7 mouse cellular contexts compared by ENCODE assay signal in genomic region chr5:4103626-4104340, GRCm38 (mm10). TPM values are rescaled to one million over a fixed set of nuclear protein-coding genes. Genes with fewer than 3 reads are reported as not detected.
DNase-seq lines count a peak whose midpoint lies in the region; ATAC-seq and TF ChIP-seq lines count a peak whose summit lies in the region.

No protein-coding gene starts in this region.

- no peak for DNase-seq in left cerebral cortex, adult 2 months (ENCODE audit: extremely low spot score in 1 of 2, low spot score in 2 of 2)
- no peak for DNase-seq in left cerebral cortex, postnatal 10 days (ENCODE audit: extremely low spot score in 1 of 2, low spot score in 2 of 2)
- DNase-seq in Muller cell, postnatal 12 days (ENCODE audit: inconsistent ontology term) = peak; percentile 21
- peak; percentile 18 for DNase-seq in embryo, embryonic 11 days
- DNase-seq in intestine, embryonic 14.5 days (ENCODE audit: low spot score) = no peak
- DNase-seq in ovary, postnatal 36 days (ENCODE audit: low spot score) = no peak

- 1% methylated on average over 41 of the region's 41 CpGs for WGBS in intestine, embryonic 14.5 days
- WGBS in midbrain, embryonic 12.5 days = 2% methylated on average over 41 of the region's 41 CpGs

- H3K9me3 ChIP-seq in intestine, embryonic 14.5 days (ENCODE audit: control insufficient read depth, low read length) = 0 out of 2 replicates have a peak, but pooled peaks cover 4% of the 10 kb centered on the region
- no peaks in the 10 kb centered on the region for H3K9me3 ChIP-seq in midbrain, embryonic 12.5 days

- H3K4me1 ChIP-seq in intestine, embryonic 14.5 days (replicated peaks; ENCODE audit: control insufficient read depth, insufficient read depth, low read length) = peaks cover 9% of the 10 kb centered on the region; the same call in 1 of the 2 replicates
- H3K4me1 ChIP-seq in midbrain, embryonic 12.5 days = peaks cover 21% of the 10 kb centered on the region

- H3K4me3 ChIP-seq in left cerebral cortex, adult 2 months = peak overlapping the region; percentile 80
- peak overlapping the region; percentile 99 for H3K4me3 ChIP-seq in intestine, embryonic 14.5 days (ENCODE audit: low read depth, low read length)
- peak overlapping the region; percentile 80 for H3K4me3 ChIP-seq in midbrain, embryonic 12.5 days

- TF ChIP-seq CTCF in left cerebral cortex, adult 2 months (IDR thresholded peaks at IDR 0.05) = no peak

- H3K9ac ChIP-seq in intestine, embryonic 14.5 days (ENCODE audit: low read length) = peak overlapping the region; percentile 81
- peak overlapping the region; percentile 86 for H3K9ac ChIP-seq in midbrain, embryonic 12.5 days (replicated peaks)

- H3K27me3 ChIP-seq in intestine, embryonic 14.5 days (replicated peaks; ENCODE audit: control insufficient read depth, insufficient read depth, low read length) = no peaks in the 10 kb centered on the region
- no peaks in the 10 kb centered on the region for H3K27me3 ChIP-seq in midbrain, embryonic 12.5 days

- peaks cover 40% of the 10 kb centered on the region for H3K36me3 ChIP-seq in intestine, embryonic 14.5 days (ENCODE audit: control insufficient read depth, insufficient read depth, low read length)
- peaks cover 38% of the 10 kb centered on the region for H3K36me3 ChIP-seq in midbrain, embryonic 12.5 days

- intact Hi-C loops in left cerebral cortex, adult 2 months (cut with DNase I) = loop anchor here (2.0 to 5.0 kb wide), 2 partner anchors 87 to 814 kb away; no protein-coding TSS in a partner anchor
- intact Hi-C loops in left cerebral cortex, postnatal 10 days (cut with DNase I) = loop anchor here (10.0 kb wide), 1 partner anchor 91 kb away; the partner anchor contains the start of gene Mterf1b

- ATAC-seq in intestine, embryonic 14.5 days (replicated peaks; ENCODE audit: low FRiP score, low TSS enrichment, low read depth) = peak; percentile 59
- peak; percentile 58 for ATAC-seq in midbrain, embryonic 12.5 days (ENCODE audit: low FRiP score, low read depth)

- peak overlapping the region; percentile 64 for H3K4me2 ChIP-seq in intestine, embryonic 14.5 days (ENCODE audit: low read length)
- H3K4me2 ChIP-seq in midbrain, embryonic 12.5 days (replicated peaks) = peak overlapping the region; percentile 68

- peak overlapping the region; percentile 100 for H3K27ac ChIP-seq in left cerebral cortex, adult 2 months
- peak overlapping the region; percentile 94 for H3K27ac ChIP-seq in intestine, embryonic 14.5 days (ENCODE audit: low read depth)
- H3K27ac ChIP-seq in midbrain, embryonic 12.5 days (replicated peaks) = peak overlapping the region; percentile 97

RNA-seq across cellular contexts. Expression of gene Cyp51, which starts 0.8 kb away (rescaled TPM):
- total RNA-seq in left cerebral cortex, adult 2 months (2021) = 10 to 100 TPM; 42.0 to 51.6 TPM
- total RNA-seq in left cerebral cortex, postnatal 10 days (2021) = 10 to 100 TPM; 76.0 to 87.4 TPM
- 104 and 120 TPM in 2 replicates for polyA plus RNA-seq in intestine, embryonic 14.5 days (2014; fragmentation: Nextera tagmentation; extraction: Ambion mirVana)
- 166 and 168 TPM in 2 replicates for polyA plus RNA-seq in midbrain, embryonic 12.5 days (2016; fragmentation: Nextera tagmentation; extraction: Ambion mirVana)

Comparison
In these comparisons a context has a peak if more than half of its experiments do, and no peak if none do; other contexts are left out.
1. DNase-seq: peak in Muller cell, postnatal 12 days (single experiment) and embryo, embryonic 11 days (single experiment); none in left cerebral cortex, adult 2 months (0 of 2), left cerebral cortex, postnatal 10 days (0 of 2), intestine, embryonic 14.5 days (single experiment) and ovary, postnatal 36 days (single experiment).
2. Peak in every context shown above with its lines, with median percentiles within 50 percentile points of each other: H3K27ac ChIP-seq and H3K4me3 ChIP-seq.